Mouse (Mus musculus): ENCODE measurements around the gene Slc16a6. TPM values are rescaled to one million over a fixed set of nuclear protein-coding genes. Genes with fewer than 3 reads are reported as not detected.

Gene Slc16a6
- polyA plus RNA-seq, 1 experiment from 2014 or later, result 143 TPM

- H3K9ac ChIP-seq (ENCODE audit: low read depth, low read length), result peak overlapping the region; percentile 58; the same call in 1 of the 2 replicates
- ATAC-seq, result no peak
- 27% methylated on average over 5 of the region's 5 CpGs for WGBS
- no peaks in the 10 kb centered on the region for H3K27me3 ChIP-seq (replicated peaks; ENCODE audit: control insufficient read depth, insufficient read depth, low read length)
- H3K27ac ChIP-seq (ENCODE audit: low read depth, low read length), result no peak overlapping the region
- H3K4me1 ChIP-seq (replicated peaks; ENCODE audit: control insufficient read depth, insufficient read depth, low read length), result no peaks in the 10 kb centered on the region
- peak overlapping the region; percentile 54 for H3K4me3 ChIP-seq (ENCODE audit: low read depth, low read length)
- H3K4me2 ChIP-seq (replicated peaks; ENCODE audit: low read depth), result peak overlapping the region; percentile 79
- no peak for TF ChIP-seq CTCF (IDR thresholded peaks at IDR 0.05; ENCODE audit: low read depth)
- peaks cover 19% of the 10 kb centered on the region for H3K36me3 ChIP-seq (ENCODE audit: control insufficient read depth, insufficient read depth)
- H3K9me3 ChIP-seq (ENCODE audit: control insufficient read depth), result no peaks in the 10 kb centered on the region
These were observed 34.2 kb downstream of the Slc16a6 start for GRCm38 (mm10) chr11:109439209-109439608.

- 68% methylated on average over 7 of the region's 8 CpGs for WGBS
- no peak for TF ChIP-seq CTCF (IDR thresholded peaks at IDR 0.05; ENCODE audit: low read depth)
- Histone ChIP-seq H3K4me3 (ENCODE audit: low read depth, low read length) (no peak overlapping the region), H3K27me3 (replicated peaks; ENCODE audit: control insufficient read depth, insufficient read depth, low read length) (no peaks in the 10 kb centered on the region), H3K4me2 (replicated peaks; ENCODE audit: low read depth) (no peak overlapping the region), H3K4me1 (replicated peaks; ENCODE audit: control insufficient read depth, insufficient read depth, low read length) (no peaks in the 10 kb centered on the region), H3K36me3 (ENCODE audit: control insufficient read depth, insufficient read depth) (peaks cover 26% of the 10 kb centered on the region), H3K9ac (ENCODE audit: low read depth, low read length) (no peak overlapping the region), H3K9me3 (ENCODE audit: control insufficient read depth) (no peaks in the 10 kb centered on the region), H3K27ac (ENCODE audit: low read depth, low read length) (no peak overlapping the region)
- no peak for ATAC-seq
These were observed 36.5 kb downstream of the Slc16a6 start for GRCm38 (mm10) chr11:109436889-109437288.

- no peak overlapping the region for H3K4me2 ChIP-seq (replicated peaks; ENCODE audit: low read depth)
- no peak overlapping the region for H3K4me3 ChIP-seq (ENCODE audit: low read depth, low read length)
- 90% methylated on average over 16 of the region's 16 CpGs for WGBS
- peaks cover 48% of the 10 kb centered on the region for H3K36me3 ChIP-seq (ENCODE audit: control insufficient read depth, insufficient read depth)
- no peak for ATAC-seq
- H3K27me3 ChIP-seq (replicated peaks; ENCODE audit: control insufficient read depth, insufficient read depth, low read length), result no peaks in the 10 kb centered on the region
- H3K27ac ChIP-seq (ENCODE audit: low read depth, low read length), result no peak overlapping the region
- H3K9me3 ChIP-seq (ENCODE audit: control insufficient read depth), result no peaks in the 10 kb centered on the region
- H3K4me1 ChIP-seq (replicated peaks; ENCODE audit: control insufficient read depth, insufficient read depth, low read length), result no peaks in the 10 kb centered on the region
- no peak for TF ChIP-seq CTCF (IDR thresholded peaks at IDR 0.05; ENCODE audit: low read depth)
- H3K9ac ChIP-seq (ENCODE audit: low read depth, low read length), result no peak overlapping the region
These were observed 39.1 kb downstream of the Slc16a6 start for GRCm38 (mm10) chr11:109434233-109434798.

GRCm38 (mm10) chr11:109427353-109427752 lies 46.0 kb downstream of the Slc16a6 start:
- Histone ChIP-seq H3K4me2 (replicated peaks; ENCODE audit: low read depth) (no peak overlapping the region), H3K36me3 (ENCODE audit: control insufficient read depth, insufficient read depth) (peaks cover 27% of the 10 kb centered on the region)
- WGBS, result 100% methylated on average over 5 of the region's 5 CpGs

GRCm38 (mm10) chr11:109426272-109426586 lies 47.2 kb downstream of the Slc16a6 start:
- Histone ChIP-seq H3K27ac (ENCODE audit: low read depth, low read length) (peak overlapping the region; percentile 79), H3K36me3 (ENCODE audit: control insufficient read depth, insufficient read depth) (peaks cover 24% of the 10 kb centered on the region), H3K9me3 (ENCODE audit: control insufficient read depth) (no peaks in the 10 kb centered on the region), H3K27me3 (replicated peaks; ENCODE audit: control insufficient read depth, insufficient read depth, low read length) (no peaks in the 10 kb centered on the region), H3K4me2 (replicated peaks; ENCODE audit: low read depth) (peak overlapping the region; percentile 69), H3K9ac (ENCODE audit: low read depth, low read length) (peak overlapping the region; percentile 53), H3K4me3 (ENCODE audit: low read depth, low read length) (peak overlapping the region; percentile 61), H3K4me1 (replicated peaks; ENCODE audit: control insufficient read depth, insufficient read depth, low read length) (no peaks in the 10 kb centered on the region)
- ATAC-seq, result peak; percentile 25; the same call in 1 of the 2 replicates
- WGBS, result 0% methylated on average over 11 of the region's 11 CpGs
- no peak for TF ChIP-seq CTCF (IDR thresholded peaks at IDR 0.05; ENCODE audit: low read depth)

More at GRCm38 (mm10) chr11:109427353-109427752, 46.0 kb downstream of the Slc16a6 start:
- ATAC-seq, result no peak
- Histone ChIP-seq H3K9ac (ENCODE audit: low read depth, low read length) (no peak overlapping the region), H3K4me1 (replicated peaks; ENCODE audit: control insufficient read depth, insufficient read depth, low read length) (no peaks in the 10 kb centered on the region), H3K4me3 (ENCODE audit: low read depth, low read length) (no peak overlapping the region), H3K27ac (ENCODE audit: low read depth, low read length) (no peak overlapping the region), H3K27me3 (replicated peaks; ENCODE audit: control insufficient read depth, insufficient read depth, low read length) (no peaks in the 10 kb centered on the region), H3K9me3 (ENCODE audit: control insufficient read depth) (no peaks in the 10 kb centered on the region)
- no peak for TF ChIP-seq CTCF (IDR thresholded peaks at IDR 0.05; ENCODE audit: low read depth)

GRCm38 (mm10) chr11:109425392-109426271 lies 47.8 kb downstream of the Slc16a6 start, which contains the start of gene Amz2:
Amz2 (plus strand) TSS chr11:109425946.
- peak; percentile 98 for TF ChIP-seq CTCF (IDR thresholded peaks at IDR 0.05; ENCODE audit: low read depth)
- Histone ChIP-seq H3K36me3 (ENCODE audit: control insufficient read depth, insufficient read depth) (peaks cover 19% of the 10 kb centered on the region), H3K9ac (ENCODE audit: low read depth, low read length) (peak within 1 kb of the TSS; percentile 53), H3K9me3 (ENCODE audit: control insufficient read depth) (no peaks in the 10 kb centered on the region), H3K27ac (ENCODE audit: low read depth, low read length) (peak within 1 kb of the TSS; percentile 79), H3K27me3 (replicated peaks; ENCODE audit: control insufficient read depth, insufficient read depth, low read length) (no peaks in the 10 kb centered on the region), H3K4me1 (replicated peaks; ENCODE audit: control insufficient read depth, insufficient read depth, low read length) (no peaks in the 10 kb centered on the region), H3K4me2 (replicated peaks; ENCODE audit: low read depth) (peak within 1 kb of the TSS; percentile 69), H3K4me3 (ENCODE audit: low read depth, low read length) (peak within 1 kb of the TSS; percentile 61)
- ATAC-seq, result peak; percentile 96
- under 1% methylated on average over 65 of the region's 65 CpGs for WGBS
